9 mouse cellular contexts compared by ENCODE assay signal in genomic region chr9:117153686-117154274, GRCm38 (mm10).
A peak's percentile ranks its signal among the peaks of the same experiment; 100 is the strongest.
DNase-seq lines count a peak whose midpoint lies in the region; ATAC-seq and TF ChIP-seq lines count a peak whose summit lies in the region.
"Had no signal": no experiment of that assay in that cellular context is flagged by ENCODE, and none has a peak within 500 bp of the region (broad histone marks: within the 10 kb centered on the region; RNA-seq: fewer than 3 reads in every experiment).

No protein-coding gene starts in this region.

- H3K27ac ChIP-seq in heart, embryonic 14.5 days (replicated peaks in 1 of 2; ENCODE audit: control insufficient read depth in 1 of 2, insufficient read depth in 1 of 2, low read depth in 2 of 2, low read length in 2 of 2), result peak overlapping the region in 1 of 2 experiments; percentile 28; a peak in 1 of 4 replicates
- H3K27ac ChIP-seq in embryonic fibroblast, embryonic 13.5 days (ENCODE audit: insufficient read depth, low read length), result peak overlapping the region; percentile 94
- H3K27ac ChIP-seq in thymus, adult 2 months (ENCODE audit: control insufficient read depth, insufficient read depth, low read length), result peak overlapping the region; percentile 93

- no peaks in the 10 kb centered on the region for H3K27me3 ChIP-seq in heart, embryonic 14.5 days (ENCODE audit: control insufficient read depth, insufficient read depth, low read length)
- H3K27me3 ChIP-seq in thymus, adult 2 months (ENCODE audit: control insufficient read depth, insufficient read depth, low read length), result no peaks in the 10 kb centered on the region

- H3K4me2 ChIP-seq in heart, embryonic 14.5 days (ENCODE audit: low read length), result peak overlapping the region; percentile 18; the same call in 1 of the 2 replicates

- no peak for ATAC-seq in heart, embryonic 14.5 days (ENCODE audit: insufficient number of reproducible peaks, insufficient read depth, low FRiP score, low read depth)

- no peak for TF ChIP-seq POLR2A in embryonic fibroblast, embryonic 13.5 days (IDR thresholded peaks at IDR 0.05; ENCODE audit: low read depth, low read length)
- TF ChIP-seq POLR2A in thymus, adult 2 months (IDR thresholded peaks at IDR 0.05; ENCODE audit: control insufficient read depth, extremely low read depth, insufficient read depth, low read length, poor library complexity), result no peak

- H3K4me1 ChIP-seq in heart, embryonic 14.5 days (ENCODE audit: control insufficient read depth in 2 of 2, insufficient read depth in 2 of 2, low read length in 2 of 2), result peaks cover 3 to 17% of the 10 kb centered on the region in 2 experiments; a peak in 2 of 4 replicates
- peaks cover 24% of the 10 kb centered on the region for H3K4me1 ChIP-seq in embryonic fibroblast, embryonic 13.5 days (ENCODE audit: control insufficient read depth, insufficient read depth, low read length)
- H3K4me1 ChIP-seq in thymus, adult 2 months (replicated peaks; ENCODE audit: control insufficient read depth, insufficient read depth, low read length), result peaks cover 19% of the 10 kb centered on the region

- no peak overlapping the region for H3K4me3 ChIP-seq in heart, embryonic 14.5 days (ENCODE audit: control insufficient read depth in 1 of 2, insufficient read depth in 1 of 2, low read depth in 1 of 2, low read length in 2 of 2)
- no peak overlapping the region for H3K4me3 ChIP-seq in embryonic fibroblast, embryonic 13.5 days (ENCODE audit: insufficient read depth, low read length)
- peak overlapping the region; percentile 25 for H3K4me3 ChIP-seq in thymus, adult 2 months (ENCODE audit: control insufficient read depth, insufficient read depth, low read length)

- H3K9ac ChIP-seq in heart, embryonic 14.5 days (ENCODE audit: low read length), result no peak overlapping the region

- intact Hi-C loops in heart, postnatal 36 days (cut with DNase I), result no loop called here

- no peaks in the 10 kb centered on the region for H3K9me3 ChIP-seq in heart, embryonic 14.5 days (ENCODE audit: control insufficient read depth, low read length)

- no peak for TF ChIP-seq CTCF in embryonic fibroblast, embryonic 13.5 days (IDR thresholded peaks at IDR 0.05; ENCODE audit: borderline replicate concordance, insufficient read depth, low read length)
- no peak for TF ChIP-seq CTCF in thymus, adult 2 months (IDR thresholded peaks at IDR 0.05; ENCODE audit: borderline replicate concordance, control insufficient read depth, extremely low read depth, insufficient read depth, low read length, poor library complexity)

- 73% methylated on average over 20 of the region's 20 CpGs for WGBS in heart, embryonic 14.5 days
- 42% methylated on average over 20 of the region's 20 CpGs for WGBS in thymus, adult 2 months

- no peak for DNase-seq in heart, postnatal 36 days
- DNase-seq in kidney, postnatal 25 days, result peak; percentile 18 to 51
- DNase-seq in thymus, adult 2 months, result peak; percentile 34
- no peak for DNase-seq in cerebellum, postnatal 25 days
- no peak for DNase-seq in ovary, postnatal 36 days (ENCODE audit: low spot score)
- no peak for DNase-seq in cerebellum, postnatal 36 days
- DNase-seq: cerebellum, adult 18-20 months had no signal

- H3K36me3 ChIP-seq in heart, embryonic 14.5 days (ENCODE audit: control insufficient read depth, insufficient read depth, low read length), result no peaks in the 10 kb centered on the region
- no peaks in the 10 kb centered on the region for H3K36me3 ChIP-seq in thymus, adult 2 months (ENCODE audit: control insufficient read depth, insufficient read depth, low read length)

Comparison
In these comparisons a context has a peak if more than half of its experiments do, and no peak if none do; other contexts are left out.
1. DNase-seq: peak in kidney, postnatal 25 days (2 of 2) and thymus, adult 2 months (single experiment); none in heart, postnatal 36 days (0 of 2), cerebellum, postnatal 25 days (0 of 2), ovary, postnatal 36 days (single experiment) and cerebellum, postnatal 36 days (0 of 2).